Mouse (Mus musculus): ENCODE measurements around the gene Cyb561a3.

- TF ChIP-seq GATA2 (IDR thresholded peaks at IDR 0.05; ENCODE audit: borderline replicate concordance, low read depth, low read length) (no peak), TAL1 (conservative IDR thresholded peaks at IDR 0.05; ENCODE audit: low read depth, low read length) (no peak)
These were observed 14.6 kb upstream of the Cyb561a3 start for GRCm38 (mm10) chr19:10562351-10562750.

Measured in G1E (cell line).